Comparison of ENCODE assay signal across 17 mouse cellular contexts in the genomic region with DNA sequence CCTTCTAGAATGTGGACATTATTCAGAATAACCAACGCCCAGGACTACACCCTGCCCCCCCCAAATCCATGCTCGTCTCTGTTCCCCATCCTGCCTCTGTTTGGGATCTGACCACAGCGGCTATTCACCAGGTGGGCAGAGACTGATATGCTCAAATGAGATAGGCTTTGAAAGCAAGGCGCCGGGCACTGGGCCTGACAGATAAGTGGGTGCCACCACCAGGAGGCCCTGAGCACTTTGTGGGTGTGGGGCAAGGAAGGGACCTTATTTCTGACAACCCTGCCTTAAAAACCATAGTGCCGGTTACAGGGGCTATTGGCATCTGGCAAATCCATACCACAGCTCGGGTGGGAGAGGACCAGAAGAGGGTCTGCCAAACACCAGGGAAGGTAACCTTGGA. TPM values are rescaled to one million over a fixed set of nuclear protein-coding genes. Genes with fewer than 3 reads are reported as not detected.
DNase-seq lines count a peak whose midpoint lies in the region; ATAC-seq and TF ChIP-seq lines count a peak whose summit lies in the region.
"Had no signal": no experiment of that assay in that cellular context is flagged by ENCODE, and none has a peak within 500 bp of the region (broad histone marks: within the 10 kb centered on the region; RNA-seq: fewer than 3 reads in every experiment).

No protein-coding gene starts in this region.

- H3K4me2 ChIP-seq in lung, postnatal 0 days (replicated peaks; ENCODE audit: low read depth, low read length) = no peak overlapping the region
- H3K4me2 ChIP-seq: forebrain, embryonic 12.5 days; lung, embryonic 15.5 days had no signal

- H3K27me3 ChIP-seq in lung, postnatal 0 days (replicated peaks; ENCODE audit: insufficient read depth, low read length) = no peaks in the 10 kb centered on the region
- H3K27me3 ChIP-seq: lung, embryonic 15.5 days had no signal

- 82% methylated on average over 7 of the region's 7 CpGs for WGBS in lung, postnatal 0 days

- no peaks in the 10 kb centered on the region for H3K36me3 ChIP-seq in lung, postnatal 0 days (ENCODE audit: insufficient read depth, low read length)

- peak; percentile 61 to 77 for DNase-seq in spleen, postnatal 10 days (ENCODE audit: low spot score in 2 of 2)
- no peak for DNase-seq in spleen, adult 18-20 months
- DNase-seq in c-Kit-positive CD71-positive TER-119-positive erythroid progenitor cells, embryonic 14.5 days (ENCODE audit: low spot score) = peak; percentile 89
- DNase-seq in liver = peak; percentile 93
- DNase-seq in spleen, postnatal 36 days (ENCODE audit: low spot score in 2 of 2) = peak; percentile 52 to 59
- DNase-seq in kidney, adult 11 months = no peak
- no peak for DNase-seq in lung, postnatal 0 days (ENCODE audit: low spot score)
- no peak for DNase-seq in ovary, postnatal 36 days (ENCODE audit: low spot score)
- DNase-seq: cerebellum, adult 8-10 months; heart, adult 11 months; kidney, postnatal 10 days; layer of hippocampus, adult 9-11 months; right cerebral cortex, postnatal 25 days had no signal

- no peak overlapping the region for H3K27ac ChIP-seq in lung, postnatal 0 days (ENCODE audit: low read length)
- H3K27ac ChIP-seq: forebrain, embryonic 12.5 days; lung, embryonic 15.5 days had no signal

- TF ChIP-seq EP300 in lung, postnatal 0 days (IDR thresholded peaks at IDR 0.05) = no peak

- H3K9me3 ChIP-seq in lung, postnatal 0 days (ENCODE audit: low read length) = no peaks in the 10 kb centered on the region
- H3K9me3 ChIP-seq: forebrain, embryonic 12.5 days; lung, embryonic 15.5 days had no signal

- H3K4me3 ChIP-seq in lung, postnatal 0 days (ENCODE audit: low read depth, low read length) = no peak overlapping the region
- H3K4me3 ChIP-seq: forebrain, embryonic 12.5 days; lung, embryonic 15.5 days; myocyte had no signal

- ATAC-seq in lung, postnatal 0 days = no peak

- no peak overlapping the region for H3K9ac ChIP-seq in lung, postnatal 0 days (replicated peaks; ENCODE audit: low read depth)
- H3K9ac ChIP-seq: forebrain, embryonic 12.5 days; lung, embryonic 15.5 days had no signal

- no peak for TF ChIP-seq CTCF in lung, postnatal 0 days (IDR thresholded peaks at IDR 0.05)

- H3K4me1 ChIP-seq in lung, postnatal 0 days (ENCODE audit: insufficient read depth, low read depth, low read length) = peaks cover 15% of the 10 kb centered on the region; the same call in 1 of the 2 replicates

RNA-seq across cellular contexts. Expression of a gene that starts 3.8 kb away (rescaled TPM):
- 655 and 726 TPM in 2 replicates for polyA plus RNA-seq in lung, postnatal 0 days (2015; fragmentation: Nextera tagmentation; extraction: Ambion mirVana)

RNA-seq across cellular contexts. Expression of a gene that starts 9.0 kb away (rescaled TPM):
- 1.8 and 1.9 TPM in 2 replicates for polyA plus RNA-seq in lung, postnatal 0 days (2015; fragmentation: Nextera tagmentation; extraction: Ambion mirVana)

RNA-seq across cellular contexts. Expression of a gene that starts 12.0 kb away (rescaled TPM):
- polyA plus RNA-seq in lung, postnatal 0 days (2015; fragmentation: Nextera tagmentation; extraction: Ambion mirVana) = 26.8 and 28.9 TPM in 2 replicates

RNA-seq across cellular contexts. Expression of a gene that starts 23.1 kb away (rescaled TPM):
- 12.7 and 12.8 TPM in 2 replicates for polyA plus RNA-seq in lung, postnatal 0 days (2015; fragmentation: Nextera tagmentation; extraction: Ambion mirVana)

RNA-seq across cellular contexts. Expression of a gene that starts 23.2 kb away (rescaled TPM):
- 0.10 and 0.42 TPM in 2 replicates for polyA plus RNA-seq in lung, postnatal 0 days (2015; fragmentation: Nextera tagmentation; extraction: Ambion mirVana)
- polyA plus RNA-seq: forebrain, embryonic 12.5 days; testis, adult 2 months had no signal

Comparison
In these comparisons a context has a peak if more than half of its experiments do, and no peak if none do; other contexts are left out.
1. DNase-seq: peak in spleen, postnatal 10 days (2 of 2), c-Kit-positive CD71-positive TER-119-positive erythroid progenitor cells, embryonic 14.5 days (single experiment), liver (single experiment) and spleen, postnatal 36 days (2 of 2); none in spleen, adult 18-20 months (0 of 2), kidney, adult 11 months (single experiment), lung, postnatal 0 days (single experiment) and ovary, postnatal 36 days (single experiment).